Mouse (Mus musculus) Patski (cell line): ENCODE data around the gene Med24. TPM values are rescaled to one million over a fixed set of nuclear protein-coding genes. Genes with fewer than 3 reads are reported as not detected.

Source experiments
- ATAC-seq: fragments of 100-300 bp; one replicate; pipeline ENCODE4 v1.8.0; 2021
- CTCF ChIA-PET: fragments of 350-600 bp; sonication (Branson Sonifier 250); formaldehyde crosslinking; loops from one replicate; lab custom pipeline; 2022; ENCODE audit warnings: inconsistent platforms; lab: Charles Lee
- POLR2A ChIA-PET: fragments of 350-600 bp; sonication (Branson Sonifier 250); formaldehyde crosslinking; loops from one replicate; lab custom pipeline; 2022; ENCODE audit warnings: antibody characterized with exemption, inconsistent platforms; lab: Charles Lee
- DNase-seq: peaks from one replicate; pipeline ENCODE4 v3.0.0-alpha.2; 2011; ENCODE audit warnings: low read depth, low spot score
- H3K27me3 ChIP-seq: fragments of 371-371 bp; one replicate; pipeline ENCODE4 v1.5.1; 2021
- CTCF ChIP-seq: fragments of 100-300 bp; IDR thresholded peaks from one replicate; pipeline ENCODE4 v1.5.1; 2021
- in situ Hi-C: fragments of 300-500 bp; cut with MboI; formaldehyde crosslinking; loops from 3 replicates; pipeline ENCODE4 v1.11.1; 2018; ENCODE audit warnings: low pct_unique_long_range_greater_than_20kb, mixed read lengths
- polyA plus RNA-seq: library from polyadenylated mRNA; unstranded; gene quantifications from one replicate; pipeline ENCODE4 v1.2.3, GENCODE M21; 2021

Med24 gene
- polyA plus RNA-seq, 1 experiment from 2014 or later: 47.2 TPM

DNA sequence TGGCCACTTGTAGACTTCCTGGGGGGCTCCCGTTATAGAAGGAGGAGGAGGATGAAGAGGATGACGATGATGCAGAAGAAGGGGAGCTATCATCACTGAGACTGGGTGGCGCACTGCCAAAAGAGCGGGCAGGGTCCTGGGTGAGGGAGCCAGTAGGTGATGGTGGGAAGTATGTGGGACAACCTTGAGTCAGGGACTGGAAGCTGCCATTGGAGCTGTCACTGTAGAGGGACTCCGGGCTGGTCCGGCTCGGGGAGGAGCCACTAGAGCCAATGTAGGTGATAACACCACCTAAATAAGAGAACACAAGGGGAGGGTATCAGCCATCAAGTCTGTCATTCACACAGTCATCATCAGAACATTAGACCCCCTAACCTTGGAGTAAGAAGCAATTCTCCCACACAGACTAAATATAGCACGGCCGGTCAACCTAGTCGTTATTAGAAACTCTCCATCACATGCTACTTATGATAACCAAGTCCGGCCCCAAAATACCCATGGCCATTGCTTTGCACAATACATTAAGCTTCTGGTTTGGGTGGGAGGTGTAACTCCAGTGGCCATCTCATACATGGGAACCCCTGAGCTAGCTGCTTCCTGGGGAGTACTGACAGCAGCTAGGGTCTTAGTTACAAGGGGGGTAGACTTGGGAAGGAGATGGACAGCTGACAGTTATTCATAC, 42.8 kb upstream of the Med24 start:
- in situ Hi-C loops: no loop called here
- DNase-seq (no peak), ATAC-seq (no peak)
- no peak for TF ChIP-seq CTCF
- ChIA-PET POLR2A (interaction anchor here (1.5 to 5.1 kb wide), 3 partner anchors 15 to 66 kb away, joined by 3 to 48 read pairs (median 23); no protein-coding TSS in a partner anchor), CTCF (interaction anchor here (1.1 to 7.3 kb wide), 6 partner anchors 11 to 54 kb away, joined by 3 to 74 read pairs (median 6); no protein-coding TSS in a partner anchor)
- no peaks in the 10 kb centered on the region for H3K27me3 ChIP-seq

DNA sequence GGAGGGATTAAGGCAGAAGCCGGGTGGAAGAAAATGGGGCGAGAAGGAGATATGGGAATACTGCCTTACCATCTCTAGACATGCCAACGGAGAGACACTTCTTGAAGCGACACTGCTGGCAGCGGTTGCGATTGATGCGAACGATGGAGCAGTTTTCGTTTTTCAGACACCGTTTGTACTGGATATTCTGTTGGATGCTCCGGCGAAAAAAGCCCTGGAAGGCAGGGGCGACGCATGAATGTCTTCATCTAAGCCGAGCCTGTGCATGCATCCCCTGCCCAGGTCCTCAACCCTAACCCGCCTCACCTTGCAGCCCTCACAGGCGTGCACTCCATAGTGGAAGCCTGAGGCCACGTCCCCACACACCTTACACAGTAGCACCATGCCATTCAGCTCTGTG, 41.9 kb upstream of the Med24 start:
- no peaks in the 10 kb centered on the region for H3K27me3 ChIP-seq
- no peak for TF ChIP-seq CTCF
- in situ Hi-C loops: no loop called here
- DNase-seq (no peak), ATAC-seq (no peak)
- ChIA-PET POLR2A (interaction anchor here (0.6 to 5.1 kb wide), 3 partner anchors 15 to 29 kb away, joined by 12 to 48 read pairs (median 23); no protein-coding TSS in a partner anchor), CTCF (interaction anchor here (1.6 to 7.3 kb wide), 3 partner anchors 10 to 18 kb away, joined by 3 to 74 read pairs (median 9); no protein-coding TSS in a partner anchor)

DNA sequence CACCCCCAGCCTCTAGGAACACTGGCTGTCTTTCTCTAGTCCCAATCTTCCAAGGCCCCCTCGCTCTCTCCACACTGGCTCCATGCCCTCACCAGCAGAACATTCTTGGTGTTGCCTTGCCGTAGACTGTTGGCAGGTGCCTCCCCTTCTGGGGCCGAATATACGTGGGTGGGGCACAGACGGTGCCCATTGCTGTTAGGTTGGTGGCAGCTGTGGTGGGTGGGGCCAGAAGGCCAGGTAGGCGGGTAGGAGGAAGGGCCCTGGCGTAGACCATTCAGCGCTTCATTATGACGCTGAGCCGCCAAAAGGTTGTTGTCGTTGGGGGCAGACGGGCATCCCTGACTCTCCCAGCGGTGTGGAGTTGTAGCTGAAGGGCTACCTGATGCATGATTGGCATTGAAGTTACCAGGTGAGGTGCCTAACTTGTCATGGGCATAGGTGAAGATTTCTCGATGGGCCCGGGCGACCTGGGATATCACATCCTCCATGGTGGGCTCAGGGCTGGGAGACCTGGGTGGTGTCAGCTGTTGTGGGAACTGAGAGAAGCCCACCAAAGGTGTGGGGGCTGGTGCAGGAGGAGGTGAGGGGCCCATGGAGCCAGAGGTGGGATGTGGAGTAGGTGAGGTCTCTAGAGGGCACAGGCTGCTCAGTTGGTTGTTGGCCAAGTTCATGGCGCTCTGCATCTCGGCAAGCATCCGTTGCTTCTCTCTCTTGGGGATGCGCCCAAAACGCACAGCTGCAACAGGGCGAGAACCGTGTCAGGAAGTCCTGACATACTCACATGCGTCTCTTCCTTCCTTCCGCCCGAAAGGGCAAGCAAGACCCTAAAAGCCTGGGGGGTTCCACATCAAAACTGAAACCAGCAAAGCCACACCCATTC, 41.1 kb upstream of the Med24 start:
- CTCF ChIA-PET: interaction anchor here (1.1 to 1.4 kb wide), 3 partner anchors 9 to 29 kb away, joined by 4 read pairs; partner anchors contain the start of gene Thra
- ATAC-seq: no peak
- no peaks in the 10 kb centered on the region for H3K27me3 ChIP-seq
- in situ Hi-C loops: no loop called here
- no peak for DNase-seq
- POLR2A ChIA-PET: no interaction called here
- TF ChIP-seq CTCF: no peak

DNA sequence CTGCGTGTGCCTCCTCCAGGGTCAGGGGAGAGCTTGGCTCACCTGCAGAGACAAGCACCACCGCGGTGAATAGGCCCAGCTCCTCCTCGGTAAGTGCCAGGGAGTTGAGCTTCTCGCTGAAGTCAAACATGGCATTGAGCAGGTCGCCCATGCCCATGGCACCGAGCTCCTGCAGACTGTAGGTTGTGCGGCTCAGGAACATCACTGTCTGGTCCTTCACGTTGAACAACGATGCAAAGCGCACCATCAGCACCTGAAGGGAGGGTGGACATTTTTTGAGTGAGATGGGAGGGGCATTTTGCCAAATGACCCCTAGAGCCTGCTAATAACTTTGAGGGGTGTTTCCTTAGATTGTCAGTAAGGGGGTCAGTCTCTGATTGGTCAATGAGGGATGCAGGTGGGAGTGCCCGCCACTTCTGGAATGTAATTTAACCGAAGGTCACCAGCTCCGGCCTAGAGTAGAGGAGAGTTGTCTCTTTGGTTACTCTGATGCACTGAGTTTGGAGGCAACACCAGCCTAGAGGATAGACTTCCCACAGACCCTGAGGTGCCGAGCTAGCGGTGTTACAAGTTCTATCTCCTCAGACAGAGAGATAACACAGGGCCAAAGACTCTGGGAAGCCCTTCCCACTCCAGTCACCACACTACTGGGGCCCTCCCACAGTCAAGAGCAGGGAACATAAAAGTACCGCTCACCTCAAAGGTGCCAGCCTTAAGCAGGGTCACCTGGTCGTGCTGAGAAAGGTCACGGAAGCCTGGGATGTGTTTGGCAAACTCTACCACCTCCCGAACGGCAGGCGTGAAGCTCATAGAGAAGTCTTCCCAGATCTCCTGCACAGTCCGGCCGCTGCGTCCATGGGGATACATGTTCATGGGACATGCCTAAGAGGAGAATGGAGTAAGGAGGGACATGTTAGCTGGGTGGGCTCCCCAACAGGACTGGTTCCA, 40.0 kb upstream of the Med24 start:
- CTCF ChIA-PET: interaction anchor here (1.1 to 1.4 kb wide), 4 partner anchors 8 to 28 kb away, joined by 3 to 4 read pairs (median 4); partner anchors contain the start of gene Thra
- no peak for TF ChIP-seq CTCF
- H3K27me3 ChIP-seq: no peaks in the 10 kb centered on the region
- POLR2A ChIA-PET: no interaction called here
- ATAC-seq (no peak), DNase-seq (no peak)
- in situ Hi-C loops: no loop called here

DNA sequence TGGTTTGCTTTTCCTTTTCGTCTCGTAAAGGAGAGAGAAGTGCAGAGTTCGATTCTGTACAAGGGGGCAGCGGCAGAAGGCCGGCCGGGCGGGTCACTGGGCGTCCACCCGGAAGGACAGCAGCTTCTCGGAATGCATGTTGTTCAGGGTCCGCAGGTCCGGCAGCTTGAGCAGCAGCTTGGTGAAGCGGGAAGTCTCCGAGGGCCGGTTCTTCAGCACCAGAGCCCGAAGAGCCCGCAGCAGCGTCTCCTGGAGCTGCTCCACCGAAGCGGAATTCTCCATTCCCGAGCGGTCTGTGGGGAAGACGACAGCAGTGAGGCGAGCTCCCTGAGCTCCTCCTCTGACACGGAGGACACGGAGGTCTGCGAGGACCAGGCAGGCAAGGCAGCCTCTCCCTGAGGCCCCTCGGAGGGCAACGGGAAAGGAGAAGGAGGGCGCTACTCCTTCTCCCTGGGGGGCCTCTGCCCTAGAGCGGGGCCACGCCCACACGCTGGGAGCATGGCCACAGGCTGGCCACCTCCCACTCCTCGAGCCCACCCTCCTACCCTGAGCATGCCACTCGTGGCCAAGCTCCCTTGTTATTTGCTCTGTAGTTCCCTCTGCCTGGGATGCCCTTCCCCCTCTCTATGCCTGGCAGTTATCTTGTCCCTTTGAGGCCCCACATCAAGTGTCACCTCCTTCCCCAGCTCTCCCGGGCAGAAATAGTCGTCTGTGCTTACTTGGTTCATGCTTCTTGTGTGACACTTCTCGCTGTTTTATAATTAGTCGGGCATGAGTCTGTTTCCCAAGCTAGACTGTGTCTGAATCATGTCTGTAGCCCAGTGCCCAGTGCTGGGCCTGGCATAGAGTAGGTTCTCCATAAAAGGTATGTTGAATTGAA, 39.1 kb upstream of the Med24 start:
- in situ Hi-C loops: no loop called here
- ChIA-PET POLR2A (no interaction called here), CTCF (interaction anchor here (1.1 kb wide), 1 partner anchor 21 kb away, joined by 3 read pairs; no protein-coding TSS in a partner anchor)
- no peaks in the 10 kb centered on the region for H3K27me3 ChIP-seq
- no peak for TF ChIP-seq CTCF
- DNase-seq: no peak
- no peak for ATAC-seq

DNA sequence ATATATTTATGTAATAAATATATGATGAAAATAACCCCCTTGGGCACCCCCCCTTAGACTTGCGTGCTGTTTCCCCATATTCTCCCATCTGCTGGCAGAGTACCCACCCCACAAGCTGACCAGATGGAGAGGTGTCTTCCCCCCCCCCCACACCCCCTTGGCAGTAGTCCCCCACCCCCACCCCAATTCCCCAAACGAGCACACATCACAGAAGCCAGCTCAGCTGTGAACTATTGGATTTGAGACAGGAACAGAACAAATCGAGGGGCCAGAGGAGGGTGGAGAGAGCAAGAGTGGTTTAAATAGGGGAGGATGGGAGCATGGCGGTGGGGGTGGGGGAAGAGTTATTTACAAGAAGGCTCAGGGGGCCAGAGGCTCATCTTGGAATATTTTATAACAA, 38.5 kb upstream of the Med24 start:
- TF ChIP-seq CTCF: no peak
- CTCF ChIA-PET: no interaction called here
- in situ Hi-C loops: no loop called here
- ATAC-seq: no peak
- no peaks in the 10 kb centered on the region for H3K27me3 ChIP-seq
- POLR2A ChIA-PET: no interaction called here
- DNase-seq: no peak

DNA sequence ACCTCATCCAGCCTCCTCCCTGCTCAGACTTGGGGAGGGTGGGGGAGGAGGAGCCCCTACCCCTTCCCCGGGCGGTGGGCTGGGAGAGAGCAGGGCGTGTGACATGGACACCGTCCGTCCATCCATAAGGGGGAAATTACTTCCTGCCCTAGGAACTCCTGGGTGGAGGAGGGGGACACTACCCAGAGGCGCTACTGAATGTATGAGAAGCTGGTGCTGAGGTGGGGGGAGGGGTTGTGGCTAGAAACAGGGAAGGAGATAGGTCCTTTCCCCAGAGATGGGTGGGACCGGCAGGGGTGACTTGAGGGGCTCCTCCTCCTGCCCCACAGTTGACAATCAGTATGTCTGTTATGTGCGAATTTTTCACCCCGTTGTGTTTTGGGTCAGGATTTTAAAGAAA, 38.0 kb upstream of the Med24 start:
- POLR2A ChIA-PET: no interaction called here
- CTCF ChIA-PET: no interaction called here
- TF ChIP-seq CTCF: no peak
- in situ Hi-C loops: no loop called here
- no peak for DNase-seq
- H3K27me3 ChIP-seq: no peaks in the 10 kb centered on the region
- ATAC-seq: no peak

DNA sequence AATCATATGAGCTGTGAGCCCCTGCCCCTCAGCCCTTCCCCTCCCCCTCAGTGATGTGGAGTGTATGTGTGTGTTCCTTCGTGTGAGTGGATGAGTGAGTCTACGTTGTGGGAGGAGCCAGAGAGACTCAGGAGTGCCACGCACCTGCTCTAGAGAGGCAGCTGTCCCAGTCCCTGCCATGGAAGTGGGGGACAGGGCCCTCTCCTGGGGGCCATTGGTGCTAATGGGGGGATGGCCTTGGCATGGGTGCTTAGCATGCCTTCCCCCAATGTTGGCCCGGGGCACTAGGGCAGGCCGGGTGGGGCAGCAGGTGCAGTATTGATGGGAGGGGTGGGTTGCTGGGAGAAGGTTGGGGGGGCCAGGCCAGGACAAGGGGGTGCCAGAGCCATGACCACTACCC, 37.6 kb upstream of the Med24 start:
- in situ Hi-C loops: no loop called here
- no peak for TF ChIP-seq CTCF

DNA sequence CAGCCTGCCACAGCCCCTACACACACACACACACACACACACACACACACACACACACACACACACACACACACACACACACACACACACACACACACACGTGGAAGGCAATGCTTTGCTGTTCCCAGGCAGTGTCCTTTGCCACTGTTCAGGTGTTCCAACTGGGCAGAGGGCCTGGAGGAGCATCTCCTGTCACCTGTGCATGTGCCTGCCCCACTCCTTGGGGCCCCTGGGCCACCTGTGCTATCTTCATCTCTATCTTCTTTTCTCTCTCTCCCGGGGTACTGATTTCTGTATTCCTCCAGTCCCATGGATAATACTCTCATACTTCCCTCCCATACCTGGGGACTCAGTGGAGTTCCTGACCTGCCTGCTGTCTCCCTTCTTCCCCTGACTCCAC, 37.1 kb upstream of the Med24 start:
- no peak for TF ChIP-seq CTCF
- no peak for ATAC-seq
- in situ Hi-C loops: no loop called here

More for the DNA sequence above, 37.6 kb upstream of the Med24 start:
- CTCF ChIA-PET: no interaction called here
- no peak for DNase-seq
- POLR2A ChIA-PET: no interaction called here
- H3K27me3 ChIP-seq: no peaks in the 10 kb centered on the region
- ATAC-seq: no peak

More for the DNA sequence above, 37.1 kb upstream of the Med24 start:
- ChIA-PET POLR2A (no interaction called here), CTCF (no interaction called here)
- DNase-seq: no peak
- H3K27me3 ChIP-seq: no peaks in the 10 kb centered on the region
